Mouse (Mus musculus) ES-E14 (cell line): ENCODE results near the gene Lamp5.

ENCODE experiments used
- CHD2 ChIP-seq: IDR thresholded peaks from 2 replicates; pipeline ENCODE4 v1.6.1; 2014; ENCODE audit warnings: mild to moderate bottlenecking, low read depth, low read length, inconsistent platforms
- HCFC1 ChIP-seq: IDR thresholded peaks from 2 replicates; pipeline ENCODE4 v1.6.1; 2012; ENCODE audit warnings: low read length, inconsistent platforms, borderline replicate concordance; ENCODE audit not compliant: insufficient read depth
- MAFK ChIP-seq: IDR thresholded peaks from 2 replicates; pipeline ENCODE4 v1.6.1; 2014; ENCODE audit warnings: mild to moderate bottlenecking, low read depth, low read length, inconsistent platforms; ENCODE audit not compliant: insufficient read depth
- ZC3H11A ChIP-seq: IDR thresholded peaks from 2 replicates; pipeline ENCODE4 v1.6.1; 2012; ENCODE audit warnings: low read depth, mild to moderate bottlenecking, inconsistent platforms, low read length, borderline replicate concordance
- ZNF384 ChIP-seq: IDR thresholded peaks from 2 replicates; pipeline ENCODE4 v1.6.1; 2012; ENCODE audit warnings: low read depth, low read length, inconsistent platforms

- TF ChIP-seq ZC3H11A (no peak), MAFK (no peak), CHD2 (no peak), ZNF384 (no peak), HCFC1 (no peak)
These were observed 6.4 kb downstream of the Lamp5 start for GRCm38 (mm10) chr2:136058398-136058797.
